Mouse (Mus musculus) left cerebral cortex, adult 2 months (tissue): ENCODE data around the gene Vangl2. TPM values are rescaled to one million over a fixed set of nuclear protein-coding genes. Genes with fewer than 3 reads are reported as not detected.

Source experiments
- DNase-seq, 2 experiments: peaks; one replicate each; pipeline ENCODE4 v3.0.0; 2021 to 2022; ENCODE audit warnings: low spot score in 2 of 2, mixed read lengths in 1 of 2; ENCODE audit errors: extremely low spot score in 1 of 2
- H3K27ac ChIP-seq: fragments of 200-600 bp; 2 replicates; pipeline ENCODE4 v1.8.1; 2022
- H3K4me3 ChIP-seq: fragments of 200-600 bp; 2 replicates; pipeline ENCODE4 v1.8.1; 2022
- CTCF ChIP-seq: fragments of 200-600 bp; IDR thresholded peaks from 2 replicates; pipeline ENCODE4 v1.8.1; 2022; ENCODE audit warnings: antibody characterized with exemption, mild to moderate bottlenecking, moderate library complexity
- intact Hi-C: fragments of 180-260 bp; cut with DNase I; formaldehyde crosslinking; loops from one replicate; pipeline ENCODE4 v1.15.1; 2025
- total RNA-seq, 2 experiments: library from RNA; stranded (reverse); gene quantifications; 2 replicates each; pipeline ENCODE4 v1.2.3; 2021

The Vangl2 gene
- total RNA-seq, 2 experiments from 2014 or later: 12.5 to 14.5 TPM

DNA sequence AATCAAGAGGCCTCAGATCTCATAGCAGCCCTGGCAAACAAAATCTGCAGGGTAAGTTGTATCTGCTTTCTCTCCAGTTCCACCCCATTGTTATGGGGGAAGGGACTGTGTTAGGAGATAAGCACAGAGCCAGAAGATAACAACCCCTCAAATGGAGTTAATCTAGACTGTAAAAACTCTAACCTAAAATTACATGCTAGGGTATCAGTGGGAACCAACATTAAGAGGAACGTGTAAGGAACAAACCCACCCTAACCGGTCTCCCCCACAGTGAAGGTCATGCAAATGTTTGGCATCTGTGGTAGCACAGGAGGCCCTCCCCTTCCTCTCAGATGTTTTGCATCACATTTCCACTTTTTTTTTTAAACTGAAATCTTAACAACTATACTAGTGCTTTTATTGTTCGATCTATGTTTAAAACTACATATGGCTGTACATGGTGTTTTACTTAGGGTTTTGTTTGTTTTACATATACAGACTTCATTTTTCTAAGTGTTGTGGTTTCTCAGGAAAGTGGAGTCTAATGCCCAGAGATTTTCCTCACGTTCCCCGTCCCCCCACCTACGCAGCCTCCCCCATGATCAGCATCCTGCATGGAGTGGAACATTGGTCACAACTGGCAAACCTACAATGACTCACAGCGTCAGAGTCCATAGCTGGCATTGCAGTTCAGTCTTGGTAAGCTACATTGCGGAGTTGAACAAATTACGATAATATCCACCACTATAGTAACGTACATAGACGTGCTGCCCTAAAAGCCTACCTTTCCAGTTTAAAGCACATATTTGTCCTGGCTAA is 33.1 kb downstream of the Vangl2 start:
- no peak for DNase-seq
- H3K27ac ChIP-seq: no peak overlapping the region
- intact Hi-C loops: no loop called here
- no peak for TF ChIP-seq CTCF
- H3K4me3 ChIP-seq: no peak overlapping the region

DNA sequence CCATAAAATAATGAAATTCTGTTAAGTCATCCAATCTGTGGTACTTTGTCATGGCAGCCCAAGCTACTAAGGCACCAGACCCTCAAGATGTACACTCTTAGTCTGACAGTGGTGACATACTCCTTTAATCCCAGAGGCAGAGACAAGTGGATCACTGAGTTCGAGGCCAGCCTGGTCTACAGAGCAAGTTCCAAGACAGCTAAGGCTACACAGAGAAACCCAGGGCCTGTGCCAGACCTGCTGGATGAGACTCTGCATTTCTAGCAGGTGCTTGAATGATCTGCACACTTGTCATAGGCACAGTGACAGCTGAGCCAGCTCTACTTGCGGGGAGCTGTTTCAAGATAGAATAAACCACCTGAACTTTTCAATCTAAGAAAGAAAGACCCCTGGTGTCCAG is 33.7 kb downstream of the Vangl2 start:
- no peak for TF ChIP-seq CTCF
- no peak overlapping the region for H3K4me3 ChIP-seq
- DNase-seq: no peak
- intact Hi-C loops: no loop called here
- H3K27ac ChIP-seq: no peak overlapping the region

- TF ChIP-seq CTCF: no peak
- Histone ChIP-seq H3K27ac (no peak overlapping the region), H3K4me3 (no peak overlapping the region)
- no peak for DNase-seq
- intact Hi-C loops: no loop called here
These were observed 35.2 kb downstream of the Vangl2 start for GRCm38 (mm10) chr1:171992901-171993530.

DNA sequence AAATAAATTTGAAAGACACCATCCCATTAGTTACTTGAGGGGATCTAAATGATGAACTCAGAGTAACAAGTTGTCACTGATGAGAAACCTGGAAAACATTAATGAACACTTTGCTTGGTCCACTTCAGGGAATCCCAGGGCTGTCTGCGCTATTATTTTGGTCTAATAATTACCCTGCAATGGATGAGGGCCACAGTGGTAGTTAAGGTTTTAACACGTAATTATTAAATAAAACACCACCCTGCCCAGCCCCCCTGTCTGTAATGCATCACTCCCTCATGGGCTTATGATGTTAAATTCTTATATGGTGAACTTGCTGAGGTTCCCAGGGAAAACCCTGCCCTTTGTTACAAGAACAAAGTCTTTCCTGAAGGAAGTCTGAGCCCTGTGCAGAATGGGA is 36.4 kb downstream of the Vangl2 start:
- intact Hi-C loops: no loop called here
- Histone ChIP-seq H3K4me3 (no peak overlapping the region), H3K27ac (no peak overlapping the region)
- no peak for DNase-seq
- no peak for TF ChIP-seq CTCF

GRCm38 (mm10) chr1:171984121-171984520 is 44.1 kb downstream of the Vangl2 start:
- intact Hi-C loops: no loop called here
- no peak overlapping the region for H3K4me3 ChIP-seq
- no peak for DNase-seq
- TF ChIP-seq CTCF: no peak
- no peak overlapping the region for H3K27ac ChIP-seq

GRCm38 (mm10) chr1:171983372-171984001 is 44.8 kb downstream of the Vangl2 start:
- TF ChIP-seq CTCF: no peak
- intact Hi-C loops: no loop called here
- no peak for DNase-seq
- Histone ChIP-seq H3K4me3 (no peak overlapping the region), H3K27ac (no peak overlapping the region)

DNA sequence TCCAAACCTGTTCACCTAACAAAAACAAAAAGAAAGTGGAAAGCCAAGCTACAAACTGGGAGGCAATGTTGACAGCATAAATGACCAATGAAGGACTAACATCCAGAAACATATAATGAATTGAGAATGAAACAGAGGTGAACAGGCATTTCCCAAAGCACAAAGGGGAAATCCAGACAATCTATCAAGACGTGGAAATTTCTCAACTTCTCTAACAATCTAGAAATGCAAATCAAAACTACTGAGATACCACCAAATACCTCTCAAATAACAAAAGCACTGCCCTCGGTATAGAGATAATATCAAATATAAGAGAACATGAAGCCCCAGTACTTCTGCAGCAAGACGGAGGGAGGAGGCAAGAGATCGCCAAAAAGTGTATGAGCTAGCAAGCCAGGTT is 45.5 kb downstream of the Vangl2 start:
- TF ChIP-seq CTCF: no peak
- intact Hi-C loops: no loop called here
- DNase-seq: no peak
- Histone ChIP-seq H3K27ac (no peak overlapping the region), H3K4me3 (no peak overlapping the region)

DNA sequence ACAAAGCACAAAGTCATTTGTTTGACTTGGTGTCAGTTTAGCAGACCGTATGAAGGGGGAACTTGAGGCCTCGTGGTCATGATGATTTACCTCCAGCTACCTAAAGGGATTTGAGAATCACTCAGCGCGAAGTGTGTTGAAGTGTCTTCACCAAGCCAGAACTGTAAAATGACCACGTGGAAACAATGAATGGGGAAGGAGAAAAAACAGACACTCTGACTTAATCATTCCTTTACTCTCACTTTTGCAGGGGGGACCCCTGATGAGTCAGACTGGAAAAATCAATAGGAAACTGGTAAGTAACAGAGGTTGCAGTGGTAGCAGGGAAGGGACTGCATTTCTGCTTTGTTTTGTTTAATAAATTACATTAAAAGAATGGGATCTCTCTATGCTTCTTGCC is 46.1 kb downstream of the Vangl2 start:
- DNase-seq: no peak
- intact Hi-C loops: no loop called here

DNA sequence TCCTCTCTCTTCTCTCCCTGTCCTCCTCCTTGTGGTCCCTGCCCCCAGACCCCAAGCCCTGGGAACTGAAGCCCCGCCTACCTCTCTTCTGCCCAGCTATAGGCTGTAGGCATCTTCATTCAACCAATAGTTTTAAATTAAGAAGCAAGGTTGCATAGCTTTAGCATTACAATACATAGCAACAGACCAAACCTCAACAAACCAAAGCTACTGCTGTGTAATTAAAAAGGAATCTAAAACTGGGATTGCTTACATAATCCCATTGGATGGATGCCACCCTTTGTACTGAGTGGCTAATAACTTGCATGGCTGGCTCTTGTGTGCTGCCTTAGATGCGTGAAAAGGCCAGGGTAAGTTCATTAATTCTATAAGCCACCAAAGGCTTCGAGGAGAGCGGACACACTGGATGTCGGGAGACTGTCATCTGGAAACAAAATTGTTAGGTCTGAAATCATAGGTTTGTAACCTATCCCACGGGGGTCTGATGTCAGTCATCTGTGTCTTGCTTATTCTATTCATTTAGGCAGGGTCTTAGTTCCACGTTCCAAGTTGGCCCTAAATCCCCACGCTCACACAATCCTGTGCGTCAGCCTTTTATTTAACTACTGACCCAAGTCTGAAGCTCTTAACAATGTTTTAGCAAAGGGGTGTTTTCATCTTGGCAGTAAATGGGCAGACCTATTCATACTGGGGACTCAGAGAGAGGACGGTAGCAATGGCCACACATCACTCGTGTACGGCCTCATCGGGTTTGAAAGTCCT is 48.1 kb downstream of the Vangl2 start:
- no peak for DNase-seq
- no peak for TF ChIP-seq CTCF

More for the DNA sequence above, 46.1 kb downstream of the Vangl2 start:
- TF ChIP-seq CTCF: no peak
- Histone ChIP-seq H3K27ac (no peak overlapping the region), H3K4me3 (no peak overlapping the region)

DNA sequence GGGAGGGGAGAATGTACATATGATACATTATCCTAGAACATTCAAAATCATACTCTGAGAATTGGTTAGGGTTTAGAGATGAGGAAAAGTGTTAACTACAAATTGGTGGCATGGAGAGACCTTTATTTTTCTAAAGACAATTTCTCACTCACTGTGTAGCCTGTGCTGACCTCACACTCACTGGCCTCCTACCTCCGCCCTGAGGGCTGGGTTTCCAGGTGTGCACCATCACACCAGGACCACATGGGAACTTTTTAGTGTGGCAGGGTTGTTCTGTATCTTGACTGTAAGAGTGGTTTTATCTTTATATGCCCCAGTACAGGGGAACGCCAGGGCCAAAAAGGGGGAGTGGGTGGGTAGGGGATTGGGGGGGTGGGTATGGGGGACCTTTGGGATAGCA is 50.4 kb downstream of the Vangl2 start:
- intact Hi-C loops: no loop called here
- no peak for DNase-seq
- no peak overlapping the region for H3K4me3 ChIP-seq
- no peak for TF ChIP-seq CTCF
- H3K27ac ChIP-seq: no peak overlapping the region

More for the DNA sequence above, 48.1 kb downstream of the Vangl2 start:
- Histone ChIP-seq H3K4me3 (no peak overlapping the region), H3K27ac (no peak overlapping the region)
- intact Hi-C loops: no loop called here

DNA sequence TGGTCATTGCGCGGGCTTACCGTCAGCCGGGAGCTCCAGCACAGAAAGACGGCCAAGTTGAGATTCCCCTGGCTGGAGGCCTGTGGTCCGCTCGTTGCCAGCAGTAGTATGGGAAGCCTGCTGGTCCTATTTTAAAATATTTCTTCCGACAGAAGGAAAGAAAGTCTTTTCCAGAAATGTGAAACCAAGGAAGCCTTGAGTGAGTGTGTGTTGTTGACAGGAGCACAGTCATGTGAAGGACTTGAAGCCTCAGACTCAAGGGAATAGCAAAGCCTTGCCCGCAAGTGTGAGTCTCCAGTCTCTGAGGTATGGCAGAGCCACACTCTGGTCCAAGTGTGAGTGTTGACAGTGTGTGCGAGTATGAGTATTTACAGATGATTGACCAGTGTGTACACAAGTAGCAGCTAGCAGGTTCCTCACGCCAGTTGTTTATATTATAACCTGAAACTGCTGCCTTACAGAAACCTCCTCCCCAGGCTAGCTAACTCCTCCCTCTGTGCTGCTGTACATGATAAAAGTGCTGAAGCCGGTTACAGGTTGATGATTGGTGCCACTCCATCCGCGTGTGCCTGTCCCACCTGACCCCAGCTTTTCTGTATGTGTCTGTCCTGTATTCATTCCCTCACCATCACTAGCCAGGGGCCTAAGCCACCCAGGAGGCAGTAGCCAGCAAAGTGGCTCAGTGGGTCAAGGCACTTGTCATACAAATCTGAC is 51.3 kb downstream of the Vangl2 start:
- no peak for TF ChIP-seq CTCF
- H3K27ac ChIP-seq: no peak overlapping the region
- intact Hi-C loops: no loop called here
- DNase-seq: no peak
- no peak overlapping the region for H3K4me3 ChIP-seq
